Mouse (Mus musculus) T-helper 2 cell (primary cell): ENCODE results near the gene Nup205.
"Not testable (repeated sequence)": the region's sequence is repeated elsewhere in the genome, so short reads cannot be mapped to it uniquely, and the experiment has no call there.

Experiments used
- in situ Hi-C: fragments of 300-600 bp; cut with MboI, MseI; formaldehyde crosslinking; loops from one replicate; pipeline ENCODE4 v1.15.1; 2025; ENCODE audit warnings: high pct_unique_total_duplicates

The Nup205 gene

DNA sequence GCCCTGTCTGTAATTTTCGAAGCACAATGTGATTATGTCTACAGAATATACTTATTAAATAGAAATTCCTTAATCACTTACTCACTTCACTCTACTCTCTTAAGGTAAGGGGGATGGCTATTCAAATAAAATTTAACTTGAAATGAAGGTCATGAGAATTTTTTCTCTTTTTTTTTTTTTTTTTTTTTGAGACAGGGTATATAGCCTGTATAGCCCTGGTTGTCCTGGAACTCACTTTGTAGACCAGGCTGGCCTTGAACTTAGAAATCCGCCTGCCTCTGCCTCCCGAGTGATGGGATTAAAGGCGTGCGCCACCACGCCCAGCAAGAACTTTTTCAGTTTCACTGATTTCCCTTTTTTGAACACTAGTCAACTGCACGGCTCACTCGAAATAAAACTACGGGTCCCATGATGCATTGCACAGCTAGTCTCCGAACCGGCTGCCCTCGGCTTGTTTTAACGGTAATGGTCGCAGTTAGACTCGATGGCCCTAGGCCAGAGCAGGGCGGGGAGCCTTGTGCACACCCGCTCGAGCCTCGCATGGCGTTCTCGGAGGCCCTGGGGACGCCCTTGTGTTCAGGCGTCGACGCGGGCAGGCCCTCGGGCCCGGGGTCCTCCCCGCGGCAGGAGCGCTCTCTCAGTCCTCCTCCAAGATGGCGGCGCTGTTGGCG, at the start of gene Nup205:
Gene Nup205 (plus strand): TSS at position 443 of the 671 bp plus-strand sequence.
- in situ Hi-C loops = no loop called here

DNA sequence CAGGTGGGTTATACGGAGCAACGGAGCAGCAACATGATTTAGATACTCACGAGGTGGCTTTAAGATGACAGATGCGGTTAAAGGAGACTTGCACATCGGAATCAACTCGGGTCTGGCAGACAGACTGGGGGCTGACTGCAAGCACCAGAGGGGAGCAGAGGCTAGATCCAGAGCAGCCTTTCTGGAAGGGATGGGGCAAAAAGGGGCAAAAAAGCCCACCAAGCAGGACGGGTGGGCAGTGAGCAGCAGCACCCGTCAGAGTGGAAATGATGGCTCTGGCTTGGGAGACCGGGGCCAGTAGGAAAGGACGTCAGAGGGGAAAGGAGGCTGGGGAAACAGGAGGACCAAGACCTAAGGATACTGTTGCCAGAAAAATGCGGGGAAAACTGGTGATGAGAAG, 44.4 kb upstream of the Nup205 start:
- in situ Hi-C loops = no loop called here

DNA sequence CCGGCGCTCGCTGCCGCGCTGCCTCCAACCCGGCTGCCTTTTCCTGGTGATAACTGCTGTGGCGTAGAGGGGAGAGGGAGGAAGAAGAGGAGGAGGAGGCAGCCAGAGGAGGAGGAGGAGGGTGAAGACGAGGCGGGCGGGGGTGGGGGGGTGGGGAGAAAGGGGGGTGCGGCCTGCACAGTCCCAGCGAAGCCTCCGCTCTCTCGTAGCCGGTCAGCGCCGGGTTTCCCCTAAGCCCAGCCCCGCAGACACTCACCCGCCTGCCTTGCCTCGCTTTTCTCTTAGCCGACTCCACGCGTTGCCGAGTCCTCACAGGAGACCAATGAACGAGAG, 44.0 kb upstream of the Nup205 start:
- in situ Hi-C loops = no loop called here

DNA sequence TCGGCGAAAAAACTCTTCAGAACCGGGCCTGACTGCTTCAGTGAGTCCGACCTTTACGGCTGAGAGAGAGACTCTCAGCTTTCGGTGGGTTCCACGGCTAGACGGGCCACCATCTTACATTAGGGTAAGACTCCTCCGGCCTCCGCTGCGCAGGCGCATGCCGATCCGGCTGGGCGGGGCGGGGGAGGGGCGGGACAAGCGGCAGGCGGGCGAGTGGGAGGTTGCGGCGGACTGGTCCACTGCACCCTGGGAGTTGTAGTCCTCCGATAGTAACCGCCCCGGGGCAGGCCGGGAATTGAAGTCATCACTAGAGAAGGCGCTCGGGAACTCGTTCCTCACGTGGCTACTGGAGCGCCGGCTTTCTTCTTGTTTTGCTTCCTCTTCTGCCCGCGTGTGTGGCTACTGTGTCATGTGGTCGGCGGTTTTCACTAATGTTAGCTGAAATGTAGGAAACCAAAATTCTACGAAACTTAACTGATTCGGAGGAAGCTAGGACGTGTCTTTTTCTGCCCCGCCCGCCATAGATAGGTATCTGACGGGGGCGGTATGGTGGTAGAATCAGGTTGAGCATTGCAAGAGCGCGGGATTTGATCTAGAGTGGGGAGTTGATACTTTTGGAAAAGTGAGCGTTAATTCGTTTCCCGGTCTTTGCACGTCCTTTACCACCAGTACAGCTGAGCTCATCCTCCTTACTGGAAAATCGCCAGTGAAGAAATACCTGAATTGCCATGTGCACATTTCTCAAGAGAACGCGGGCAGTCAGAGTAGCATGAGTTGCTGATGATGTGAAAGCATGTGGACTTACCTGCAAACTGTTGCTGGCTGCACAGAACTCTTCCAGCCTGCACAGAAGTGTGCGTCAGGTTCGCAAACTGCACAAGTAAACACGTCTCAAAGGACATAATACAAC, 43.4 kb upstream of the Nup205 start, which contains the start of gene Cnot4:
Gene Cnot4 (minus strand): TSS at position 146 of the 910 bp plus-strand sequence.
- in situ Hi-C loops = no loop called here

DNA sequence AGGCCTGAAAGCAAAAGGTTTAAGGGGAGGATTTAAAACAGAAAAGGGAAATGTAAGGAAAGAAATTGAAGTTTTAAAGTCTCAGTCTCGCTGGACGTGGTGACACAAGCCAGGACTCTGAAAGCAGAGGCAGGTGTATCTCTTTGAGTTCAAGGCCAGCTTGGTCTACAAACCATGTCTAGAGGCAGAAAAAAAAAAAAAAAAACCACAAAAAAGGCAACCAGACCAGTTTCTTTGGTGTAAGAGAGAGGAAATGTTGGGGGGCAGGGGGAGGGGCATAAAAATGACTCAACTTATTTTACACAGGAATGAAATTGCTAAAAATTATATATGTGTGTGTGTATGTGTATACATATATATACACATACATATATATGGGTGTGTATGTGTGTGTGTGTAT, 42.4 kb upstream of the Nup205 start:
- in situ Hi-C loops = no loop called here

DNA sequence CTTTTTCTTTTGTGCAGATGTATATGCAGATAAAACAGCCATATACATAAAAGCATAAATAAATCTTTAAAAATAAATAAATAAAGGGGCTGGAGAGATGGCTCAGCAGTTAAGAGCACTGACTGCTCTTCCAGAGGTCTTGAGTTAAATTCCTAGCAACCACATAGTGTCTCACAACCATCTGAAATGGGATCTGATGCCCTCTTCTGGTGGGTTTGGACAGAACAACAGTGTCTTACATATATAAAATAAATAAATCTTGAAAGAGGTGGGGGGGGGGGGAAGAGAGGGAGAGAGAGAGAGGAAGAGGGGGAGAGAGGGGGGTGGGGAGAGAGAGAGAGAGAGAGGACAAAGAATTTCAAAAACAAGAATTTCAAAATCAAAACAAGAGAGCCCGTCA, 36.9 kb upstream of the Nup205 start:
- in situ Hi-C loops = no loop called here

DNA sequence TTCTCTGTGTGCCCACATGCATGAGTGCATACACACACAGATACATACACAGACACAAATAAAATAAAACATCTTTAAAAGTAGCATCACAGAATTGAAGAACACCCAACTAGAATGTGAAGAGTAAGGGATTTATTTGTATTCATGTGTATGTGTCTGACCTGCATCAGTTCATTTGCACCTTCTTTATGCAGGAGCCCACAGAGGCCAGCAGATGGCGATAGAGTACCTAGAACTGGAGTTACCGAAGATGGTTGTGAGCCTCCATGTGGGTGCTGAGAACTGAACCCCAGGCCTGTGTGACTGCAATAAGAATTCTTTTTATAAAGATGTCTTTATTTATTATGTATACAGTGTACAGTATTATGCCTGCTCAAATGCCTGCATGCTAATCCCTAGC, 31.7 kb upstream of the Nup205 start:
- in situ Hi-C loops = no loop called here

DNA sequence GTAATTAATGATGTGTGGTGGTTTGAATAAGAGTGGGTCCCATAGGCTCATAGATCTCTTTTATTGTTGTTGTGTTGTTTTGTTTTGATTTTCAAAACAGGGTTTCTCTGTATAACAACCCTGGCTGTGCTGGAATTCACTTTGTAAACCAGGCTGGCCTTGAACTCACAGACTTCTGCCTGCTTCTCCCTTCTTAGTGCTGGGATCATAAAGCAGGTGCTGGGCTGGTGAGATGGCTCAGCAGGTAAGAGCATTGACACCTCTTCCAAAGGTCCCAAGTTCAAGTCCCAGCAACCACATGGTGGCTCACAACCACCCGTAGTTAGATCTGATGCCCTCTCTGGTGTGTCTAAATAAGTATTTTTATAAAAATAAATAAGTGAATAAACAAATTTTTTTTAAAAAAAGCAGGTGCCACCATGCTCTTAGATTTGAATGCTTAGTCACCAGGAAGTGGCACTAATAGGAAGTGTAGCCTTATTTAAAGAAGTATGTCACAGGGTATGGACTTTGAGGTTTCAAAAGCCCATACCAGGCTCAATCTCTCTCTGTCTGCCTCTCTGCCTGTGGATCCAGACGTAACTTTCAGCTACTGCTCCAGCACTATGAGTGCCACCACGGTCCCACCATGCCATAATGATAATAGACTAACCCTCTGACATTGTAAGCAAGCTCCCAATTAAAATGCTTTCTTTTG, 29.3 kb upstream of the Nup205 start:
- in situ Hi-C loops = no loop called here

DNA sequence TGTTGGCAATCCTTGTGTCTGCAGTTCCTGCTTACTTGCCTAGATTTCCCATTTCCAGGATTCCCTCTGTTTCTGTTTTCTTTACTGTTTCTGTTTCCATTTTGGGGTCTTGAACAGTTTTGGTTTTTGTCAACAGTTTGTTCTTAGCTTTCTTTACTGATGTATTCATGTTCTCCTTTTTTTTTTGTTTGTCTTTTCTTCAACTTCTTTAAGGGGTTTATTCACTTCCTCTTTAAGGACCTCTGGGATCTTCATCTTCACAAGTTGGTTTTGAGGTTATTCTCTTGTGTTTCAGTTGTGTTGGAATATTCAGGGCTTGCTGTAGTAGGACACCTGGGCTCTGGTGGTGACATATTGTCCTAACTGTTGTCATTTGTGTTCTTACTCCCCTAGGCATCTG, 22.7 kb upstream of the Nup205 start:
- in situ Hi-C loops = no loop called here

DNA sequence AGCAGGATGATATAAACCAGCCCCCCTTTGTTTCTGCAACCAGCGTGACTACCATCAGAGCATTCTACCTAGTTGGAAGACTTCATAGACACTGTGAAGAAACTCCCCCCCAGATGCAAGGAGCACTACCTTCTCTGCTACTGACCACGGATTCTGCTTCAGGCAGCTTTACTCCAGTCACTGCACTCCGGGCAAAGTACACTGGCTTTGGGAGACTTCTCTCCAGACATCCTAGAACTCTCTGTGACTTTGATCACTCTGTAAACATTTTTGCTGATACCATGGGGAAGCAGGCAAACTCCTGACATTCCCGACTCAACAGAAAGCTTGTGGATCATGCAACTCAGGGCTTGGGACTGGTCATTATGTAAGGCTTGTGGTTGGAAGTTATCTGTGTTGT, 8.0 kb upstream of the Nup205 start:
- in situ Hi-C loops = no loop called here

DNA sequence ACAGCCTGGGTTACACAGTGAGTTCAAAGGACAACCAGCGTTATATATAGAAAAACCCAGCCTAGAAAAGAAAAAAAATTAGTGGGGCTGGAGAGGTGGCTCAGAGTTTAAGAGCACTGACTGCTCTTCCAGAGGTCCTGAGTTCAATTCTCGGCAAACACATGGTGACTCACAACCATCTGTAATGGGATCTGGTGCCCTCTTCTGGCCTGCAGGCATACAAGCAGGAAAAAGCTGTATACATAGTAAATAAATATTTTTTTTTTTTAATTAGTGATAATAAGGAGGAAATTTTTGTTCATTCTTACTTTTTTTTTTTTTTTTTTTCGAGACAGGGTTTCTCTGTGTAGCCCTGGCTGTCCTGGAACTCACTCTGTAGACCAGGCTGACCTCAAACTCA, 5.2 kb upstream of the Nup205 start:
- in situ Hi-C loops = not testable (repeated sequence)

DNA sequence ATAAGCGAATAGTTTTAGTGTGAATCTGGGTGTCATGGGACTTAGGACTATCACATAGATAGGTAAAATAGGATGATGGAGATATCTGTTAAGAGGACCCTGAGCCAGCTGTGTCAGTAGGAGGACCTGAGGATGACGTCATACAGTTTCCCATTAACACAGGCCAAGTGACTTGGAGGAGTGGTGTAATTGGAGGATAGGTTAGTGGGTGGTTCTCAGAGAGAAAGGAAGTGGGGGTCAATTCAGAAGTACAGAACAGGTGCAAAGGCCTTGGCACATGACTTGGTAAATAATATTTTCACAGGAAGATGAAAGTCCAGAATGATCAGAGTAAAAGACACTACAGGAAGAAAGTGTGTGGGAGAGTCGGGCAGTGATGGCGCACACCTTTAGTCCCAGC, 4.0 kb upstream of the Nup205 start:
- in situ Hi-C loops = no loop called here

DNA sequence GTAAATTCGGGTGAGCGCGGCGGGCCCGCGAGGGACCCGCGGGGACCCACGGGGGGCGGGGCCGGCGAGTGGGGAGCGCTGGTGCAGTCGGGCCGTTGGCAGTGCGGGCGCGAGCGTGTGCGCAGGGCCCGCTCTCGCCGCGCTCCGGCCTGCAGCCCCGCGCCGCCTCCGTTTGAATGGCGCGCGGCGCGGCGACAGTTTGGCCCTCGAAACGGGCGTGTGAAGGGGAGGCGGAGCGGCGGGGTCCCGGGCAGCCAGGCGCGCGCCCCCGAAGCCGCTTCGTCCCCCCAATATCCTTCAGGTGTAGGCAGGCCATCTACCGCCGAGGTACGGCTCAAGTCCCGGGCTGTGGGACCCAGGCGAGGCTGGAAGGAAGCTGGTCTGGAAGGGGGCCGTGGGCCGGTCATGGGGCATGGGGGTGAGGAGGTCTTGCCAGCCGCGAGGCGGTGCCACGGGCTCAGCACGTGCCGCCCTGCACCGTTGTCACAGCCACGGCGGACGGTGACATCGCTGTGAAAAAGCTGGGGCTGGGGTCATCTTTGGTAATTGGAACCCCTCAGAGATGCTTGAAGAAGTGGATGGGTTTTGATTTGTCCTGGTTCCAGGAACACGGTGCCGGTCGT, 540 bp downstream of the Nup205 start:
- in situ Hi-C loops = no loop called here

DNA sequence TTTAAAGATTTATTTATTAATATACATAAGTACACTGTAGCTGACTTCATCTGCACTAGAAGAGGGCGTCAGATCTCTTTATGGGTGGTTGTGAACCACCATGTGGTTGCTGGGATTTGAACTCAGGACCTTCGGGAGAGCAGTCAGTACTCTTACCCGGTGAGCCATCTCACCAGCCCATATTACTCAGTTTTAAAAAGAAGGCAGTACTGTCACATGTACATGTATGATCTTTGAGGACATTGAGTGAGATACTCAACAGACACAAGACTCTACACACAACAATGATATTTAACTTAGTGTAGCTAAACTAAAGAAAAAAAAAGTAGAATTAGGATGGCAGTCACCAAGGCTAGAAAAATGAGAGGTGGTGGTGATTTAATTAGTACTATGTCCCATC, 2.1 kb downstream of the Nup205 start:
- in situ Hi-C loops = not testable (repeated sequence)

DNA sequence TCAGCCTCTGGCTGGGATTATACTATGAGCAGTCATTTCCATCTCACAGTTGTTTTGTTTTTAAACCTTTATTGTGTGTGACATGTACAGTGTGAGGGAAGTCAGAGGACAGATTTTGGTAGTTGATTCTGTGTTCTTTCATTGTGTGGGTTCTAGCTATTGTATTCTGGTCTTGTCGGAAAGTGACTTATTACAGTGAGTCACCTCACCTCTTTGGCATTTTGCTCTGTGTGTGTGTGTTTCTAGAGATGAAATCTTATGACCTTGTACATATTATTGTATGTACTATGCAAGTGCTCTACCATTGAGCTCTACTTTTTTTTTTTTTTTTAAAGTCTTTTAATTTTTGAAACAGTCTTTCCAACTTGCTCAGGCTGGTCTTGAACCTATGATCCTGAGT, 7.6 kb downstream of the Nup205 start:
- in situ Hi-C loops = loop anchor here (5.0 kb wide), 1 partner anchor 38 kb away; no protein-coding TSS in a partner anchor

DNA sequence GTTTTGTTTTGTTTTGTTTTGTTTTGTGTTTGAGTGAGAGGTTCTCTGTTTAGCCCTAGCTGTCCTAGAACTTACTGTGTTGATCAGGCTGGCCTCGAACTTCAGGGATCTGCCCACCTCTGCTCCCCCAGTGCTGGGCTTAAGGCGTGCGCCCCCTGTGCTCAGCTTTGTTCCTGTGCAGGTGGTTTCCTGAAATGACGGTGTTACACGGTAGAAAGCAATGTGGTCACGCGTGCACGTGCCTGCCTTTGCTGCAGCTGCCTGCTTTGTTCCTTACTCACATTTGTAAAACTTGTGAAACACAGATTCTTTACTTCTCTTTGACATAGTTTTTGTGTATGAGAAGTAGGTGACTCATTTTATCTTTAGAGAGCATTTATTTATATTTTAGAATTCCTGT, 14.0 kb downstream of the Nup205 start:
- in situ Hi-C loops = loop anchor here (10.0 kb wide), 1 partner anchor 54 kb away; no protein-coding TSS in a partner anchor

DNA sequence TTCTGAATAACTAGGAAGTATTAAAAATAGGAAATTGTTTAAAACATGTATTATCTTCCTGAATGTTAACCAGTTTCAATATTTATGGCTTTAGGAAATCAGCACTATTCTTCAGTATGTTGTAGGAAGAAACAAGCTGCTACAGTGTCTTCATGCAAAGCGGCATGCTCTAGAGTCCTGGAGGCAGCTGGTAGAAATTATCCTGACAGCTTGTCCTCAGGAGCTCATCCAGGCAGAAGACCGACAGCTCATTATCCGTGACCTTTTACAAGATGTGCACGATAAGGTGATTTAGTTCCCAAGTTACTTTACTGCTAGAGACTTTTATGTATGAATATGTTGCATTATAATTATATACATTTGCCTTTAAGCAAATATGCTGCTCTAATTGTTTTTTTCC, 48.5 kb downstream of the Nup205 start:
- in situ Hi-C loops = no loop called here

DNA sequence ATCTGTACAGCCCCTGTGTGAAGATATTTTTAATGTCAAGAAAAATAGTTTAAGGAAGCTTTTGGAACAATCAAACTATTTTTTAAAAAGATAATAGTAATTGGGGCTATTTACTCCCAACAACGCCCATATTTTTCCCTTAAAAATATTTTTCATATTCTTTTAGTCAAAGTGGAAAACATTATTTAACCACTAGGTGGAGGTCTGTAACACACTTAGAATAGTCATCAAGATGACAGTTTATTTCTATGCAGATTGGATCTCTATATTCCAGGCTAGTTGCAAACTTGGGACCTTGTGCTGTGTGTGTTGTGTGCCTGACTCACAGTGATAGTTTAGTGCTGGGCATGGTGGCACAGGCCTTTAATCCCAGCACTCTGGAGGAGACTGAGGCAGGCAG, 52.2 kb downstream of the Nup205 start:
- in situ Hi-C loops = no loop called here

DNA sequence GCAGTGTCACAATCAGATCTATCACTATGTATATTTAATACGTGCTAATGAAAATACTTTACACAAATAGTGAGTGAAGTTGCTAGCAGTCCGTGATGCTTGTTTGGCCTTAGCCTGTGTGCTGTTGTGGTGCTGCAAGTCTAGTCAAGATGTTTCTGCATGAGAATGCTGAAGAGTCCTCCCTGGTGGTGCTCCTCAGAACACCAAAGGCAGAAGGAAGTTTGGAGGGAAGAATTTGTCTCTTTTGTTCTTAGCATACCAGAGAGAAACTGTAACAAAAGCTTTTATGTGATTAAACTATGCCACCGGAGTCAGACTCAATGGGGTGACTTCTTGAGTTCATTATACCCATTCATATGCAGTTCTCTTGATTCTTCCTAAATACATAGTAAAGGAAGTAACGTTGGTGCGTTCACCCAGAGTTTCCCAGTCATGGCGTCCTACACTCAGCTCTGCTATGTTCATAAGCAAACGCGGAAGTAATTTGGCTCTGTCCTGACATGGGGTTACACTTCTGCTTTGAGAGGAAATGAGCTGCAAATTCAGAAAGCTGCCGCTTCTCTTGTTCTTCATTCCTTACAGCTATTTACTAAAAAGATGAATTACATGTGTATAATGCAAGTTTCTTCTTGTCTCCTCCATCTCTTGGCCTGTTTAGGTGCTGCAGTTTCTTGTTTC, 59.0 kb downstream of the Nup205 start:
- in situ Hi-C loops = no loop called here

DNA sequence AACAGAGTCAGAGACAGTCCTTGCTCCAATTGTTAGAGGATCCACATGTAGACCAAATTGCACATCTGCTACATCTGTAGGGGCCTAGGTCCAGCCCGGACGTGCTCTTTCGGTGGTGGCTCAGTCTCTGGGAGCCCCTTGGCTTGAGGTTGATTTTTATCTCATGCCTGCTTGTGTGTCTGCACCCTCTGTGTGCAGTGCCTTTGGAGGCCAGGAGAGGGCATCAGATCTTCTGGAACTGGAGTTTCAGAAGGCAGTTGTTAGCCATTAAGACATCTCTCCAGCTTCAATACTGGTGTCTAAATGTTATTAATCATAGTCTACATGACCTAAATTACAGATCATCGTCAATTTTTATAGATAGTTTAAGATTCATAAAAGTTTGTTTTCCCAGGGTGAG, 66.0 kb downstream of the Nup205 start:
- in situ Hi-C loops = loop anchor here (10.0 kb wide), 1 partner anchor 48 kb away; no protein-coding TSS in a partner anchor

DNA sequence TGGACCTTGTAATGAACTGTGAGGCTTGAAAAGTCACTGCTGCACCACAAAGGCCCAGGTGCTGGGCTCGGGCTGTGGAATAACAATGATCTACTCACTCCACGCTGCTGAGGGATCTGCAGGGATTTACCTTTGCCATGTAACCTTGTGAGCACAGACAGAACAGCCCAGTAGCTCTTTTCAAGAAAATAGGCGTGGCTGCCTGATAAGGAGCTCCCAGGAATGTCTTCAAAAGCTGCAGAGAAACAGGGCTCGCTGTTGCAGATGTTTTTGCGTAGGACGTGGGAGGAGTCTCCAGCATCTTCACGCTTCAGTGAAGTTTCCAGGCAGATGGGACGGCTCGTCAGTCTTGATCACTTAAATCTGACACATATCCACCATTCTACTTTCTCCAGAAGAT, 66.8 kb downstream of the Nup205 start:
- in situ Hi-C loops = loop anchor here (10.0 kb wide), 1 partner anchor 49 kb away; no protein-coding TSS in a partner anchor
